Mouse (Mus musculus) ovary, postnatal 14 days (tissue): Measurements from ENCODE around the gene Gm49403.
"Not testable (repeated sequence)": the region's sequence is repeated elsewhere in the genome, so short reads cannot be mapped to it uniquely, and the experiment has no call there.

Experiments
- DNase-seq: peaks from one replicate; pipeline ENCODE4 v3.0.0; 2022; ENCODE audit warnings: low spot score

Gene Gm49403

GRCm38 (mm10) chr19:8883616-8884015 lies at the start of gene Gm49403, which contains the start of gene Lbhd1:
Gene Gm49403 (plus strand): TSS chr19:8883930.
Gene Lbhd1 (plus strand): TSS chr19:8883732.
- DNase-seq, result no peak

DNA sequence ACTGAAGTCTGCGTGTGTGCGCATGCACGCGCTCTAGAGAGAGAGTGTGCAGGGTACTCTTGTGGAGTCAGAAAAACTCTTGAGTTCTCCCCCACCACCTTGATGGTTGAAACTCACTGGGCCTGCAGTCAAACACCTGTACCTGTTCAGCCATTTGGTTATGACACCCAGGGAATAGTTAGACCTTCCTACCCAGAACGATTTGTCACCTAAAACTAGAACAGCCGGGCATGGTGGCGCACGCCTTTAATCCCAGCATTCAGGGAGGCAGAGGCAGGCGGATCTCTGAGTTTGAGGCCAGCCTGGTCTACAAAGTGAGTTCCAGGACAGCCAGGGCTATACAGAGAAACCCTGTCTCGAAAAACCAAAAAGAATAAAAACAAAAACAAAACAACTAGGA lies 47.4 kb upstream of the Gm49403 start:
- not testable (repeated sequence) for DNase-seq

DNA sequence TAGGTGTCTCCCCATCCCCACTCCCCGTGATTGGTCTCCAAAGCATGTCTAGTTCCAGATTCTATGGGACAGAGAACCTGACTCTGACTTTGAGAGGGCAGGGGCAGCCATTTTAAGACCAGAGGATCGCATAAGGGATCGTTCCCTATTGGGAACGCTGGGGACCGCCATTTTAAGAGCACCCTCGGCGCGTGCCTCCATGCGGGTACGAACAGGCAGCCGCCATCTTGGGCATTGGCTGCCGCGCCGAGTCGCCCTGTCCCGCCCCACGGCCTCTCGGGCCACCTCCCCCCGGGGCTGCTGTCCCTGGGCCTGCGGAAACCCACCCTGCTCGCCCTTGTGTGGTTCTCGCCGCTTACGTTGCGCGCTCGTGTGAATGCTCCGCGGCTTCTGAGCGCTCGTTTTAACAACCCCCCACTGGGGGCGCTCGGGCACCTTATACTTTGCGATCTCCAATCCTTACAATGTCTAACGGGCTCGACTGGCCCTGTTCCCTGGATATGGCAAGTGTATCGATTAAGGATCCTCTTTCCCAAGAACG lies 46.4 kb upstream of the Gm49403 start, which contains the start of gene Bscl2:
TSS of gene Bscl2 (plus strand) at position 217 of the 541 bp plus-strand sequence.
- peak; percentile 66 for DNase-seq

DNA sequence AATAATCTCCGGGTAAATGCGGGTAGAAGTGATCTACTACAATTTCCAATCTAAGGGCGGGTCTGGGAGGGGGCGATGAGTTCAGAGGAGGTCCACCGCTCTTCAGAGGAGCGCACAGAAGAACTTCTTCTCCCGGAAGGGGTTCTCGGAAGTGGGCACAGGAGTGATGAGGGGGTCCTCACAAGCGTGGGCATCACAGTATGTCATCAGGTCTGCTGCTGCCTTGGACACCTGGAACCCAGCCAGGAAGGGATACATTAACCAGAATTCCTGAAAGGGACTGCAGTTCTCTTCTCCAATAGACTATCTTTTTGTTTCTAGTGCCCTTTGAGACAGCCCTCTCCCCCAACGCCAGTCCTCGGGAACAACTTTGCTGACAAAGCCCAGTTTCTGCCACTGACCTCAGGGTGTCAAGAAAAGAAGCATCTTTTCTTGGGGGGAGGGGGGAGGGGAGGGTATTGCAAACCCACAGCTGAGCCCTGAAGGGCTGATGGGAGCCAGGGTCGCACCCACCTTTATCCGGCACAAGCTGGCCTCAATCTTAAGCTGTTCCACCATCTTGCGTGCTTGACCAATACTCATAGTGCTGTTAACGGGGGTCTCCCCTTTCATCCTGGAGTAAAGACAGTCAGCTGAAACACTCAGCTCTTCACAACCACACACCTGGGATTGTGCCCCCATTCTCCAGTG lies 45.5 kb upstream of the Gm49403 start:
- DNase-seq, result peak; percentile 44

GRCm38 (mm10) chr19:8839103-8839907 lies 44.4 kb upstream of the Gm49403 start, which contains the start of gene Gng3:
Gene Gng3 (minus strand): TSS chr19:8839194.
- no peak for DNase-seq

DNA sequence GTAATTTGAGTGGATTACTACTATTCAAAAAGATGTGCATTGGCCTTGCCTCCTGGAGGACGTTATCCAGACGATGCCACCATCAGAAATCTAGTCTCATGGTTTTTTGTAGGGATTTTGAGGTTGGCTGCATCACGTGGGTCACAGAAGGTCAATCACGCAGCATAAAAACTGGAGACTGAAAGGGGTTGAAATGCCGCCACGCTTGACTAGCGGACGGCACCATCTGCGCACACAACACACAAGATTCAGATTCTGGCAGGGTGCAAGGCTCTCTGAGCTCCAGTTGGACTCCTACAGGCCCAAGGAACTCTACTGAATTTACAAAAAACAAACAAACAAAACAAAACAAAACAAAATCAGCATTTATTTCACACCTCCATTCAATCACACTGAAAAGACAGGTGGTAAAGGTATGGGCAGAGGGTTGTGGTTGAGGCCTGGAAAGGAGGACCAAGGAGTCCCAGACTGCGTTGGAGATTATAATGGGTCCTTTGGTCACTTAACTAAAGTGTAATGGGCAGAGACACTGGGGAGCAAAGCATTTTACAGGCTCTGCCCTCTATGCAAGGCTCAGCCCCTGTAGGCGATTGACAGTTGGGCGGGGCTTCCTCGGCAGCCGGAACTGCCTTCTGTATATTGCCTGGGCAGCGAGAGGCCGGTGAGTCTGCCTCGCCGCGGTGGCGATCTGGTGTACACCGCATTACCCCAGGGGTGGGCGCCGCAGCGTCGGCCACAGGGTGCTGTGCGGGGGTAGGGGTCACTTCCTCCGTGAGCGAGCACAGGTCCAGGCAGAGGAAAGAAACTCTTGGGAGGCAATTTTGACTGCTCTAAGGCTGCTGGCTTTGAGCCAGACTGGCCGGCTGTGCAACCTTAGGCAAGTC lies 43.6 kb upstream of the Gm49403 start:
- no peak for DNase-seq

- DNase-seq, result no peak
Observed at GRCm38 (mm10) chr19:8841012-8841411, 42.7 kb upstream of the Gm49403 start.

- no peak for DNase-seq
Observed at GRCm38 (mm10) chr19:8842961-8843360, 40.8 kb upstream of the Gm49403 start.

DNA sequence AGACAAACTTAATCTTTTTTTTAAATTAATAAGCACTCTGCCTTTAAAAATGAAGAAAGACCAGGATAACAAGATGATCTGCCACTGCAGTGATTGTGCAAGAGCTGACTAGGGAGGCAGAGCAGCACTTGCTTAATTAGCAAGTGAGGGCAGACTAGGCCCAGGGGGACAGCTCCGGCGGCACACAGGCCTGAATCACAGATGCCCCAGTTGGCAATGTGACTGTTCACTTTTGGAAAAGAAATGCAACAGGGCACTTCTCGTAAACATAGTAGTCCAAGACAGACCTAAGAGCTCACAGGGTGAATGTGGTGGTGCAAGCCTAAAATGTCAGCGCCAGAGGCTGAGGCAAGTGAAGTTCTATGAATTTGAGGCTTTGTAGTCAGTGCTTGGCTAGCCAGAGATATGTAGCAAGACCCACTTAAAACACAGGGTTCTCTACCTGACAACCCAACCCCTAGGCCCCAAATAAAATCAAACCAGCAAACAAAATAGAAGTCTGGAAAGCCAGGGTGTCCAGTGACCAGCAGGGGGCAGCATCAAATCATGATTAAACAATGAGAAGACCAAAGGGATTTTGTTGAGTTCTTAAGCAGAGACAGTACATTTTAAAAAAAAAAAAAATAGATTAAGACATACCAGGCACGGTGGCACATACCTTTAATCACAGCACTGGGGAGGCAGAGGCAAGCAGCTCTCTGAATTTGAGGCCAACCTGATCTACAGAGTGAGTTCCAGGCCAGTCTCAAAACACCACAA lies 39.2 kb upstream of the Gm49403 start:
- DNase-seq, result peak; percentile 80

GRCm38 (mm10) chr19:8848356-8848755 lies 35.4 kb upstream of the Gm49403 start:
- DNase-seq, result no peak

DNA sequence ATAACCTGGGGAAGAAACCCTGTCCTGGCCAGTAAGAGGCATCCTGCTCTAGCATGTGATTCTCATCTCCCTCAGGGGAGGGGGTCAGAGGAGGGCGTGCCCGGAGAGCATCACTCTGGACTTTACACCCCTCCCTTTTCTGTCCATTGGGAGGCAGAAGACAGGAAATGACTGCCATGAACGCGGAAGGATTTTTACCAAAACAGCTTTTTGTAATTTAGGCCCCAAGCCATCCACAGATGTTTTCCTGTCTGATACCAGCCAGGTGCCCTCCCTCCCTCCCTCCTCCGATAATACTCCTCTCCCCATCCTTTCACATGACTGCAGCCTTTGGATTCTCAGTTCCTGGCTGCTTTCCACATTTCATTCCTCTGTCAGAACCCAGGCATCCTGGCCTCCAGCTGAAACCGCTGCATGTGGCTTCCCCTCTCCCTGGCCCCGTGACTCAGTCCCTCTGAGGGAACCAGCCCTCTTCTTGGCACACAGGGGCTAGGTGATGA lies 33.3 kb upstream of the Gm49403 start, which contains the start of gene Lrrn4cl:
TSS of gene Lrrn4cl (plus strand) at position 367 of the 500 bp plus-strand sequence.
- DNase-seq, result peak; percentile 39

GRCm38 (mm10) chr19:8851639-8852038 lies 32.1 kb upstream of the Gm49403 start:
- no peak for DNase-seq

- DNase-seq, result no peak
Observed at GRCm38 (mm10) chr19:8852236-8852928, 31.3 kb upstream of the Gm49403 start.

GRCm38 (mm10) chr19:8853117-8853516 lies 30.6 kb upstream of the Gm49403 start:
- no peak for DNase-seq

- DNase-seq, result no peak
Observed at GRCm38 (mm10) chr19:8857689-8858088, 26.0 kb upstream of the Gm49403 start.

DNA sequence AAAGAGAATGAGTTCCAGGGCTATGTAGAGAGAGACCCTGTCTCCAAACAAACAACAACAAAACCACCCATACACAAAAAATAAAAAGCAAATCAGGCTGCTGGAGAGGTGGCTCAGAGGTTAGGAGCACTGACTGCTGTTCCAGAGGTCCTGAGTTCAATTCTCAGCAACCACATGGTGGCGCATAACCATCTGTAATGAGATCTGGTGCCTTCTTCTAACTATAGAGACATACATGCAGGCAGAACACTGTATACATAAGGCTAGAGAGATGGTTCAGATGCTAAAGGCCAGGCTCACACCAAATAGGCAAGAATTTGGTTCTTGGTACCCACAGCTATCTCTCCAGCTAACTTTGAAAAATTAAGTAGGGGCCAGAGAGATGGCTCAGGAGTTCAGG lies 24.7 kb upstream of the Gm49403 start:
- DNase-seq, result no peak

DNA sequence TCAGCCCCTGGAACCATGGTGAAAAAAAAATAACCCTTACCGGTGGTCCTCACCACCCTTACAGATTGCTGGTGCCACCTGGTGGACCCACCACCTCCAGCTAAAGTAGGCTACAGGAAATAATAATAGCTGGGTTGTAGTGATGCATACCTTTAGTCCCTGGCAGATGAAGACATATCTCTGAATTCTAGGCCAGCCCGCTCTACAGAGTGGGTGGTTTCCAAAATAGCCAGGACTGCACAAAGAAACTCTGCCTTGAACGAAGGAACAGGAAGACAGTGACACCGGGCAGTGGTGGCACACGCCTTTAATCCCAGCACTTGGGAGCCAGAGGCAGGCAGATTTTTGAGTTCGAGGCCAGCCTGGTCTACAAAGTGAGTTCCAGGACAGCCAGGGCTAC lies 19.5 kb upstream of the Gm49403 start:
- no peak for DNase-seq

- DNase-seq, result not testable (repeated sequence)
Observed at GRCm38 (mm10) chr19:8870381-8870780, 13.3 kb upstream of the Gm49403 start.

DNA sequence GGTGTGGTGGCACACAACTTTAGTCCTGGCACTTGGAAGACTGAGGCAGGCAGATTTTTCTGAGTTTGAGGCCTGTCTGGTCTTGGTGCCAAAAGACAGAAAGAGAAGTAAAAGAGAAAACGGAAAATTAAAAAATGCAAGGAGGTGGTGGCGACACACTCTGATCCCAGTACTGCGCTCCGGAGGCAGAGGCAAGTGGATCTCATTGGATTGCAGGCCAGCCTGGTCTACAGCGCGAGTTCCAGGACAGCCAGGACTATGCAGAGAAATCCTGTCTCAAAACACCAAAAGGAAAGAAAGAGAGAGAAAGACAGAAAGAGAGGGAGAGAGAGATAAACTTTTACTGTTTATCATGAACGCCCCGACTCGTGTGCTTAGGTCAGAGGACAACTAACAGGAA lies 12.9 kb upstream of the Gm49403 start:
- DNase-seq, result no peak
